Mouse (Mus musculus) E14TG2a.4 (cell line): ENCODE data around the gene 1110051M20Rik.
A peak's percentile ranks its signal among the peaks of the same experiment; 100 is the strongest.

Source experiments
- H3K27me3 ChIP-seq: 2 replicates; pipeline ENCODE4 v1.6.1; 2014; ENCODE audit warnings: low read length, control low read depth; ENCODE audit not compliant: insufficient read depth
- H3K36me3 ChIP-seq: 2 replicates; pipeline ENCODE4 v1.6.1; 2014; ENCODE audit warnings: low read length, control low read depth; ENCODE audit not compliant: insufficient read depth
- H3K4me1 ChIP-seq: replicated peaks from 2 replicates; pipeline ENCODE4 v1.6.1; 2014; ENCODE audit warnings: low read depth, low read length, control low read depth
- H3K4me3 ChIP-seq: replicated peaks from 2 replicates; pipeline ENCODE4 v1.5.1; 2014; ENCODE audit warnings: mild to moderate bottlenecking, low read length
- H3K9me3 ChIP-seq: 2 replicates; pipeline ENCODE4 v1.6.1; 2014; ENCODE audit warnings: low read length, control low read depth
- CTCF ChIP-seq: conservative IDR thresholded peaks from 2 replicates; pipeline ENCODE4 v1.5.1; 2014; ENCODE audit warnings: low read length
- NANOG ChIP-seq: IDR thresholded peaks from 2 replicates; pipeline ENCODE4 v1.6.1; 2014; ENCODE audit warnings: borderline replicate concordance, low read length, mixed read lengths
- POU5F1 ChIP-seq: IDR thresholded peaks from 2 replicates; pipeline ENCODE4 v1.6.1; 2014; ENCODE audit warnings: low read length, borderline replicate concordance

Gene 1110051M20Rik

GRCm38 (mm10) chr2:91388281-91388680, 56.2 kb downstream of the 1110051M20Rik start:
- Histone ChIP-seq H3K9me3 (no peaks in the 10 kb centered on the region), H3K4me3 (no peak overlapping the region), H3K27me3 (no peaks in the 10 kb centered on the region), H3K36me3 (no peaks in the 10 kb centered on the region), H3K4me1 (no peaks in the 10 kb centered on the region)
- no peak for TF ChIP-seq NANOG
- no peak for TF ChIP-seq CTCF
- no peak for TF ChIP-seq POU5F1

- H3K4me1 ChIP-seq: no peaks in the 10 kb centered on the region
- no peaks in the 10 kb centered on the region for H3K27me3 ChIP-seq
- H3K4me3 ChIP-seq: no peak overlapping the region
- H3K9me3 ChIP-seq: no peaks in the 10 kb centered on the region
- TF ChIP-seq NANOG: no peak
- no peaks in the 10 kb centered on the region for H3K36me3 ChIP-seq
Observed at GRCm38 (mm10) chr2:91387287-91387958, 57.1 kb downstream of the 1110051M20Rik start.

- TF ChIP-seq NANOG: no peak
- no peak for TF ChIP-seq POU5F1
- no peak for TF ChIP-seq CTCF
- Histone ChIP-seq H3K27me3 (no peaks in the 10 kb centered on the region), H3K36me3 (no peaks in the 10 kb centered on the region), H3K9me3 (no peaks in the 10 kb centered on the region), H3K4me3 (no peak overlapping the region), H3K4me1 (no peaks in the 10 kb centered on the region)
Observed at GRCm38 (mm10) chr2:91386547-91387286, 57.8 kb downstream of the 1110051M20Rik start.

GRCm38 (mm10) chr2:91383294-91383693, 61.2 kb downstream of the 1110051M20Rik start:
- TF ChIP-seq CTCF (no peak), NANOG (no peak), POU5F1 (no peak)
- Histone ChIP-seq H3K9me3 (no peaks in the 10 kb centered on the region), H3K36me3 (no peaks in the 10 kb centered on the region), H3K4me1 (no peaks in the 10 kb centered on the region), H3K4me3 (no peak overlapping the region), H3K27me3 (no peaks in the 10 kb centered on the region)

- no peaks in the 10 kb centered on the region for H3K36me3 ChIP-seq
- no peaks in the 10 kb centered on the region for H3K27me3 ChIP-seq
- H3K4me1 ChIP-seq: no peaks in the 10 kb centered on the region
- no peak overlapping the region for H3K4me3 ChIP-seq
- no peaks in the 10 kb centered on the region for H3K9me3 ChIP-seq
- TF ChIP-seq CTCF: no peak
- no peak for TF ChIP-seq NANOG
- TF ChIP-seq POU5F1: no peak
Observed at GRCm38 (mm10) chr2:91377038-91377437, 67.5 kb downstream of the 1110051M20Rik start.

GRCm38 (mm10) chr2:91370314-91370713, 74.2 kb downstream of the 1110051M20Rik start:
- no peaks in the 10 kb centered on the region for H3K4me1 ChIP-seq
- H3K27me3 ChIP-seq: no peaks in the 10 kb centered on the region
- H3K36me3 ChIP-seq: no peaks in the 10 kb centered on the region
- TF ChIP-seq POU5F1: no peak
- TF ChIP-seq NANOG: no peak
- TF ChIP-seq CTCF: no peak
- H3K9me3 ChIP-seq: 0 out of 2 replicates have a peak, but pooled peaks cover 2% of the 10 kb centered on the region
- H3K4me3 ChIP-seq: no peak overlapping the region

GRCm38 (mm10) chr2:91363272-91363671, 81.2 kb downstream of the 1110051M20Rik start:
- Histone ChIP-seq H3K9me3 (0 out of 2 replicates have a peak, but pooled peaks cover 2% of the 10 kb centered on the region), H3K27me3 (no peaks in the 10 kb centered on the region), H3K36me3 (no peaks in the 10 kb centered on the region), H3K4me3 (no peak overlapping the region), H3K4me1 (peaks cover 26% of the 10 kb centered on the region)
- TF ChIP-seq NANOG (no peak), CTCF (no peak), POU5F1 (no peak)

GRCm38 (mm10) chr2:91361068-91361528, 83.4 kb downstream of the 1110051M20Rik start:
- H3K9me3 ChIP-seq: no peaks in the 10 kb centered on the region
- H3K4me3 ChIP-seq: peak overlapping the region; percentile 18
- H3K36me3 ChIP-seq: no peaks in the 10 kb centered on the region
- no peaks in the 10 kb centered on the region for H3K27me3 ChIP-seq
- TF ChIP-seq NANOG: no peak
- no peak for TF ChIP-seq POU5F1
- no peak for TF ChIP-seq CTCF
- peaks cover 26% of the 10 kb centered on the region for H3K4me1 ChIP-seq

- Histone ChIP-seq H3K36me3 (no peaks in the 10 kb centered on the region), H3K27me3 (no peaks in the 10 kb centered on the region), H3K4me3 (no peak overlapping the region), H3K9me3 (no peaks in the 10 kb centered on the region), H3K4me1 (peaks cover 7% of the 10 kb centered on the region)
- no peak for TF ChIP-seq CTCF
- TF ChIP-seq NANOG: no peak
- no peak for TF ChIP-seq POU5F1
Observed at GRCm38 (mm10) chr2:91355767-91356166, 88.7 kb downstream of the 1110051M20Rik start.
